8 mouse cellular contexts compared by ENCODE assay signal in the genomic region with DNA sequence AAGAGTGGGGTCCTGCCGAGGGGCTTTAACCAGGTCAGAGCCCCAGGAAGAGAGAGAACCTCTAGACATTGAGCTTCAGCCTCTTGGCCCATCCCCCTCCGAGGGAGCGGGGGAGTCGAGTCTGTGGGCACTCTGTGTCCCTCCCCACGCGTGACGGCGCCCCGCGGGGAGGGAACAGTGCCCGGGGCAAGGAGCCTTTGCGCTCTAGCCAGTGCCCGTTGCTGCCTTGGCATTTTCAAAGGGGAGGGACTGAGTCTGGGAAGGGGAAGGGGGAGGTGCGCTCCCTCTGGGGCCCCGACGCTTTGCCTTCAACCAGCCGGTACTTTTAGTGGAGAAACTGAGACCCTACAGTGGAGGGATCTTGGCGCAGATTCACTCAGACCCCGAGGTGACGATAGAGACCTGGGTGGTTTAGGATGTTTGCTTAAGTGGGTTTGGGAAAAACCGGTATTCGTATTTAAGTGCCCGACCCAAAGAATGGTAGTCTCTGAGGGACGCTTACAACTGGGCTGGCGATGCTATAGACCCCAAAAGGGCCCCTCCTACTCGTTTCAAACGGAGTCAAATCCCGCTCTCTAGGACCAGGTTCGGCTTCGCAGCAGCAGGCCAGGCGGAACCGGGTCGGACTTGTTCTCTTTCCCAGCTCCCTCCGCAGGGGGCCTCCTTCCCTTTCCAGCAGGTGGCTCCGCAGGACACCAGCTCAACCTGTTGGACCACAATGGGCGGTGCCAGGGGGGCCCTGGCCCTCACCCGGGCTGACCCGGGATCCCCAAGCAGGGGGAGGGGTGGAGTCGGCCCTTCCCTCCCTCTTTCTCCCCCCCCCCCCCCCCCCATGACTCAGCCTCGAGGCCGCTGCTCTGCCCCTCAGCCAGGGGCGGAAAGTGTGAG. TPM values are rescaled to one million over a fixed set of nuclear protein-coding genes. Genes with fewer than 3 reads are reported as not detected.
DNase-seq lines count a peak whose midpoint lies in the region; ATAC-seq and TF ChIP-seq lines count a peak whose summit lies in the region.

A gene (minus strand): TSS at position 771 of the 888 bp plus-strand sequence.

- ATAC-seq in embryonic facial prominence, embryonic 11.5 days (replicated peaks; ENCODE audit: insufficient number of reproducible peaks, low FRiP score, low TSS enrichment, low read depth), result peak; percentile 46
- ATAC-seq in midbrain, postnatal 0 days (ENCODE audit: low FRiP score), result peak; percentile 53

- peak within 1 kb of the TSS; percentile 50 for H3K9ac ChIP-seq in embryonic facial prominence, embryonic 11.5 days (replicated peaks; ENCODE audit: low read length)
- H3K9ac ChIP-seq in midbrain, postnatal 0 days (replicated peaks; ENCODE audit: low read length, poor library complexity, severe bottlenecking), result peak within 1 kb of the TSS; percentile 29; the same call in 1 of the 2 replicates

- WGBS in embryonic facial prominence, embryonic 11.5 days, result under 1% methylated on average over 39 of the region's 42 CpGs
- WGBS in midbrain, postnatal 0 days, result 1% methylated on average over 39 of the region's 42 CpGs

- no peaks in the 10 kb centered on the region for H3K9me3 ChIP-seq in embryonic facial prominence, embryonic 11.5 days (replicated peaks; ENCODE audit: control insufficient read depth, low read length)
- no peaks in the 10 kb centered on the region for H3K9me3 ChIP-seq in midbrain, postnatal 0 days (ENCODE audit: low read length)

- DNase-seq in A20 (ENCODE audit: low read depth, low spot score) (peak; percentile 87), liver (peak; percentile 77)
- peak; percentile 93 for DNase-seq in adrenal gland, adult 2 months
- peak; percentile 74 for DNase-seq in embryonic facial prominence, embryonic 11.5 days (ENCODE audit: low spot score)
- DNase-seq in heart, adult 18-20 months, result peak; percentile 83 to 84
- peak; percentile 90 for DNase-seq in kidney, adult 18-20 months
- peak; percentile 59 for DNase-seq in midbrain, postnatal 0 days (ENCODE audit: low spot score)
- DNase-seq in splenic B cell, adult 2 months (ENCODE audit: low read depth, low spot score), result peak; percentile 60

- peaks cover 20% of the 10 kb centered on the region for H3K27me3 ChIP-seq in embryonic facial prominence, embryonic 11.5 days (ENCODE audit: control insufficient read depth, insufficient read depth, low read length)
- peaks cover 14% of the 10 kb centered on the region; the same call in 1 of the 2 replicates for H3K27me3 ChIP-seq in midbrain, postnatal 0 days (ENCODE audit: insufficient read depth, low read length)
- no peaks in the 10 kb centered on the region; the same call in 1 of the 2 replicates for H3K27me3 ChIP-seq in splenic B cell, adult 2 months (ENCODE audit: control insufficient read depth, insufficient read depth, low read length, poor library complexity, severe bottlenecking)

- peak within 1 kb of the TSS; percentile 45 for H3K4me3 ChIP-seq in embryonic facial prominence, embryonic 11.5 days (ENCODE audit: low read depth, low read length)
- peak within 1 kb of the TSS; percentile 54 for H3K4me3 ChIP-seq in midbrain, postnatal 0 days (ENCODE audit: low read depth, low read length)

- no peaks in the 10 kb centered on the region for H3K36me3 ChIP-seq in embryonic facial prominence, embryonic 11.5 days (replicated peaks; ENCODE audit: control insufficient read depth, insufficient read depth, low read depth, low read length)
- H3K36me3 ChIP-seq in midbrain, postnatal 0 days (ENCODE audit: insufficient read depth, low read length), result no peaks in the 10 kb centered on the region
- H3K36me3 ChIP-seq in splenic B cell, adult 2 months (ENCODE audit: control insufficient read depth, insufficient read depth, low read length, poor library complexity, severe bottlenecking), result no peaks in the 10 kb centered on the region

- H3K27ac ChIP-seq in embryonic facial prominence, embryonic 11.5 days (replicated peaks; ENCODE audit: low read depth, low read length), result peak within 1 kb of the TSS; percentile 1; the same call in 1 of the 2 replicates
- peak within 1 kb of the TSS; percentile 38 for H3K27ac ChIP-seq in midbrain, postnatal 0 days (ENCODE audit: low read depth, low read length)

- peak; percentile 36 for TF ChIP-seq CTCF in midbrain, postnatal 0 days (IDR thresholded peaks at IDR 0.05)

- peaks cover 16% of the 10 kb centered on the region for H3K4me1 ChIP-seq in embryonic facial prominence, embryonic 11.5 days (ENCODE audit: control insufficient read depth, insufficient read depth, low read length)
- H3K4me1 ChIP-seq in midbrain, postnatal 0 days (ENCODE audit: insufficient read depth, low read length), result peaks cover 19% of the 10 kb centered on the region

- H3K4me2 ChIP-seq in embryonic facial prominence, embryonic 11.5 days (ENCODE audit: low read depth, low read length), result peak within 1 kb of the TSS; percentile 83
- H3K4me2 ChIP-seq in midbrain, postnatal 0 days (ENCODE audit: low read depth, low read length, poor library complexity, severe bottlenecking), result peak within 1 kb of the TSS; percentile 100

RNA-seq across cellular contexts. Expression of the gene that starts here (rescaled TPM):
- total RNA-seq in adrenal gland, adult 2 months (2021), result 100 to 1,000 TPM in 1 of 2 experiments, 10 to 100 TPM in 1; 84.0 to 102 TPM
- polyA plus RNA-seq in adrenal gland, adult 2 months (2012; rRNA removed), result 117 and 121 TPM in 2 replicates
- 0.49 and 1.1 TPM in 2 replicates for polyA plus RNA-seq in embryonic facial prominence, embryonic 11.5 days (2014; fragmentation: Nextera tagmentation; extraction: Ambion mirVana)
- 10 to 100 TPM; 21.3 to 23.3 TPM for total RNA-seq in heart, adult 18-20 months (2021)
- total RNA-seq in midbrain, postnatal 0 days (2014; rRNA removed), result 2.2 and 4.4 TPM in 2 replicates
- polyA plus RNA-seq in midbrain, postnatal 0 days (2015; fragmentation: Nextera tagmentation; extraction: Ambion mirVana), result 0.53 and 0.88 TPM in 2 replicates

Comparison
In these comparisons a context has a peak if more than half of its experiments do, and no peak if none do; other contexts are left out.
1. Peak in every context shown above with its lines: DNase-seq, ATAC-seq, H3K4me3 ChIP-seq and H3K27ac ChIP-seq.
2. RNA of the gene that starts here (polyA plus RNA-seq): 117 to 121 TPM in adrenal gland, adult 2 months; 0.53 to 0.88 TPM in midbrain, postnatal 0 days and 0.49 to 1.1 TPM in embryonic facial prominence, embryonic 11.5 days; every median in the first group is over 10 times any median in the second.